Mouse (Mus musculus): Measurements from ENCODE around the gene Lgr4.
"Not testable (repeated sequence)": the region's sequence is repeated elsewhere in the genome, so short reads cannot be mapped to it uniquely, and the experiment has no call there.

- TF ChIP-seq GATA1, TAL1 (IDR thresholded peaks at IDR 0.05; ENCODE audit: low read length): not testable (repeated sequence)
Measured at GRCm38 (mm10) chr2:109879429-109879828, 38.0 kb upstream of the Lgr4 start.
